Mouse (Mus musculus) right cerebral cortex, postnatal 25 days (tissue): ENCODE measurements around the gene Rpusd1.

Source experiments
- DNase-seq: peaks from one replicate; pipeline ENCODE4 v3.0.0; 2022

The Rpusd1 gene

GRCm38 (mm10) chr17:25727265-25728008 lies at the start of gene Rpusd1, which contains the start of gene Chtf18:
TSS of gene Rpusd1 (plus strand) at chr17:25727670.
TSS of gene Chtf18 (minus strand) at chr17:25727419.
- peak; percentile 98 for DNase-seq

GRCm38 (mm10) chr17:25677969-25678368 lies 49.5 kb upstream of the Rpusd1 start:
- no peak for DNase-seq

GRCm38 (mm10) chr17:25679818-25680217 lies 47.7 kb upstream of the Rpusd1 start:
- DNase-seq, result no peak

- DNase-seq, result no peak
Measured at GRCm38 (mm10) chr17:25681636-25682035, 45.8 kb upstream of the Rpusd1 start.

- no peak for DNase-seq
Measured at GRCm38 (mm10) chr17:25686323-25686722, 41.1 kb upstream of the Rpusd1 start.

GRCm38 (mm10) chr17:25688922-25689321 lies 38.5 kb upstream of the Rpusd1 start:
- DNase-seq, result no peak

- no peak for DNase-seq
Measured at GRCm38 (mm10) chr17:25696263-25696662, 31.2 kb upstream of the Rpusd1 start.

- DNase-seq, result peak; percentile 74
Measured at GRCm38 (mm10) chr17:25698446-25698845, 29.0 kb upstream of the Rpusd1 start.

- DNase-seq, result no peak
Measured at GRCm38 (mm10) chr17:25700863-25701496, 26.5 kb upstream of the Rpusd1 start.

GRCm38 (mm10) chr17:25709994-25710393 lies 17.5 kb upstream of the Rpusd1 start:
- no peak for DNase-seq

- DNase-seq, result no peak
Measured at GRCm38 (mm10) chr17:25711136-25711535, 16.3 kb upstream of the Rpusd1 start.

GRCm38 (mm10) chr17:25715627-25716026 lies 11.8 kb upstream of the Rpusd1 start:
- DNase-seq, result no peak

- no peak for DNase-seq
Measured at GRCm38 (mm10) chr17:25716130-25716529, 11.3 kb upstream of the Rpusd1 start.

- peak; percentile 72 for DNase-seq
Measured at GRCm38 (mm10) chr17:25716711-25717637, 10.5 kb upstream of the Rpusd1 start, which contains the start of gene Gng13. TSS of gene Gng13 (plus strand) at chr17:25717171.

- no peak for DNase-seq
Measured at GRCm38 (mm10) chr17:25717691-25718090, 9.8 kb upstream of the Rpusd1 start.

GRCm38 (mm10) chr17:25721476-25721875 lies 6.0 kb upstream of the Rpusd1 start:
- no peak for DNase-seq

GRCm38 (mm10) chr17:25723470-25723869 lies 4.0 kb upstream of the Rpusd1 start:
- DNase-seq, result no peak

GRCm38 (mm10) chr17:25723919-25724318 lies 3.6 kb upstream of the Rpusd1 start:
- no peak for DNase-seq

GRCm38 (mm10) chr17:25725264-25725663 lies 2.2 kb upstream of the Rpusd1 start:
- no peak for DNase-seq

GRCm38 (mm10) chr17:25728009-25728270 lies 470 bp downstream of the Rpusd1 start:
- DNase-seq, result no peak

- peak; percentile 75 for DNase-seq
Measured at GRCm38 (mm10) chr17:25732082-25732481, 4.6 kb downstream of the Rpusd1 start.

- no peak for DNase-seq
Measured at GRCm38 (mm10) chr17:25735246-25735645, 7.8 kb downstream of the Rpusd1 start.

- no peak for DNase-seq
Measured at GRCm38 (mm10) chr17:25735745-25736144, 8.3 kb downstream of the Rpusd1 start, which contains the start of gene Mslnl. TSS of gene Mslnl (plus strand) at chr17:25736042.
